Mouse (Mus musculus) C2C12 (cell line): Measurements from ENCODE around the gene Nrg4. TPM values are rescaled to one million over a fixed set of nuclear protein-coding genes. Genes with fewer than 3 reads are reported as not detected.

Experiments
- H3K27me3 ChIP-seq: one replicate; pipeline ENCODE4 v1.6.1; 2011; ENCODE audit not compliant: control insufficient read depth, insufficient read depth, insufficient read length
- H3K36me3 ChIP-seq: one replicate; pipeline ENCODE4 v1.6.1; 2011; ENCODE audit not compliant: control insufficient read depth, insufficient read depth
- H3K4me3 ChIP-seq: one replicate; pipeline ENCODE4 v1.5.1; 2011; ENCODE audit warnings: mild to moderate bottlenecking, control low read depth; ENCODE audit not compliant: poor library complexity, insufficient read depth, severe bottlenecking
- H3K79me2 ChIP-seq: one replicate; pipeline ENCODE4 v1.6.1; 2011; ENCODE audit not compliant: control insufficient read depth, insufficient read depth
- H3K79me3 ChIP-seq: one replicate; pipeline ENCODE4 v1.6.1; 2011; ENCODE audit warnings: low read depth, control low read depth
- H3ac ChIP-seq: one replicate; pipeline ENCODE3; 2011; ENCODE audit warnings: low read depth; ENCODE audit not compliant: control insufficient read depth, insufficient read length
- CEBPB ChIP-seq: IDR thresholded peaks from one replicate; pipeline ENCODE4 v1.6.1; 2011; ENCODE audit warnings: low read depth, mild to moderate bottlenecking, control low read depth, moderate library complexity
- CTCF ChIP-seq: IDR thresholded peaks from one replicate; pipeline ENCODE4 v1.5.1; 2011; ENCODE audit not compliant: control insufficient read depth, insufficient read depth, insufficient read length
- FOSL1 ChIP-seq: IDR thresholded peaks from one replicate; pipeline ENCODE4 v1.8.0; 2011; ENCODE audit warnings: mild to moderate bottlenecking, low read length; ENCODE audit not compliant: poor library complexity, insufficient read depth, severe bottlenecking
- MAX ChIP-seq: IDR thresholded peaks from one replicate; pipeline ENCODE4 v1.6.1; 2011; ENCODE audit warnings: mild to moderate bottlenecking, control low read depth
- MYOD1 ChIP-seq: IDR thresholded peaks from one replicate; pipeline ENCODE4 v1.6.1; 2011; ENCODE audit warnings: low read depth; ENCODE audit not compliant: control insufficient read depth, insufficient read length
- MYOG ChIP-seq: IDR thresholded peaks from one replicate; pipeline ENCODE4 v1.6.1; 2011; ENCODE audit not compliant: control insufficient read depth, insufficient read length; ENCODE audit errors: extremely low read depth
- USF1 ChIP-seq: IDR thresholded peaks from one replicate; pipeline ENCODE4 v1.6.1; 2011; ENCODE audit warnings: low read depth, mild to moderate bottlenecking, control low read depth, moderate library complexity
- polyA plus RNA-seq: library from polyadenylated mRNA; unstranded; fragments of >200 nt; fragmentation: generic; extraction: Trizol; gene quantifications from one replicate; pipeline ENCODE4 v1.2.1, GENCODE M21; 2012; ENCODE audit warnings: missing spikeins

Gene Nrg4
- polyA plus RNA-seq, 1 experiment = 0.15 TPM

- TF ChIP-seq MAX (no peak), CTCF (no peak), MYOG (no peak), CEBPB (no peak), USF1 (no peak), MYOD1 (no peak), FOSL1 (no peak)
- Histone ChIP-seq H3K4me3 (no peak overlapping the region), H3K27me3 (no peaks in the 10 kb centered on the region), H3K36me3 (peaks cover 36% of the 10 kb centered on the region), H3K79me3 (peaks cover 20% of the 10 kb centered on the region), H3ac (no peak overlapping the region), H3K79me2 (peaks cover 34% of the 10 kb centered on the region)
These were observed 115.0 kb downstream of the Nrg4 start for GRCm38 (mm10) chr9:55211611-55212010.

GRCm38 (mm10) chr9:55208790-55209481 lies 117.7 kb downstream of the Nrg4 start, which contains the start of gene Fbxo22:
TSS of gene Fbxo22 (plus strand) at chr9:55208925.
- peak within 1 kb of the TSS; percentile 64 for H3K4me3 ChIP-seq
- H3K79me2 ChIP-seq = peaks cover 34% of the 10 kb centered on the region
- TF ChIP-seq CTCF (no peak), CEBPB (no peak), USF1 (no peak), MYOG (no peak), FOSL1 (no peak), MYOD1 (no peak), MAX (peak; percentile 48)
- H3ac ChIP-seq = peak within 1 kb of the TSS; percentile 60
- peaks cover 20% of the 10 kb centered on the region for H3K79me3 ChIP-seq
- no peaks in the 10 kb centered on the region for H3K27me3 ChIP-seq
- H3K36me3 ChIP-seq = peaks cover 17% of the 10 kb centered on the region

- no peak for TF ChIP-seq CTCF
- Histone ChIP-seq H3K27me3 (no peaks in the 10 kb centered on the region), H3K36me3 (peaks cover 14% of the 10 kb centered on the region), H3K79me2 (peaks cover 34% of the 10 kb centered on the region), H3ac (no peak overlapping the region), H3K4me3 (peak overlapping the region; percentile 64), H3K79me3 (peaks cover 20% of the 10 kb centered on the region)
These were observed 118.2 kb downstream of the Nrg4 start for GRCm38 (mm10) chr9:55208458-55208789.

- H3K79me2 ChIP-seq = no peaks in the 10 kb centered on the region
- H3K36me3 ChIP-seq = peaks cover 19% of the 10 kb centered on the region
- no peaks in the 10 kb centered on the region for H3K79me3 ChIP-seq
- no peak overlapping the region for H3K4me3 ChIP-seq
- TF ChIP-seq CEBPB = no peak
- no peak for TF ChIP-seq USF1
- no peak for TF ChIP-seq MYOD1
- TF ChIP-seq CTCF = no peak
- no peak for TF ChIP-seq FOSL1
- no peaks in the 10 kb centered on the region for H3K27me3 ChIP-seq
- H3ac ChIP-seq = no peak overlapping the region
These were observed 127.3 kb downstream of the Nrg4 start for GRCm38 (mm10) chr9:55199348-55199747.

- no peaks in the 10 kb centered on the region for H3K79me3 ChIP-seq
- no peaks in the 10 kb centered on the region for H3K27me3 ChIP-seq
- H3K36me3 ChIP-seq = peaks cover 23% of the 10 kb centered on the region
- TF ChIP-seq MYOG = no peak
- TF ChIP-seq MAX = no peak
- no peak for TF ChIP-seq USF1
- TF ChIP-seq CTCF = no peak
- no peak for TF ChIP-seq MYOD1
- TF ChIP-seq CEBPB = no peak
- no peak for TF ChIP-seq FOSL1
- no peak overlapping the region for H3K4me3 ChIP-seq
- H3K79me2 ChIP-seq = no peaks in the 10 kb centered on the region
- H3ac ChIP-seq = no peak overlapping the region
These were observed 128.4 kb downstream of the Nrg4 start for GRCm38 (mm10) chr9:55198260-55198659.

- TF ChIP-seq FOSL1 = no peak
- TF ChIP-seq CTCF = no peak
- TF ChIP-seq MYOG = no peak
- no peak for TF ChIP-seq MYOD1
- no peak for TF ChIP-seq USF1
- no peak for TF ChIP-seq CEBPB
- no peak for TF ChIP-seq MAX
- H3K79me3 ChIP-seq = no peaks in the 10 kb centered on the region
- H3K27me3 ChIP-seq = no peaks in the 10 kb centered on the region
- H3K4me3 ChIP-seq = no peak overlapping the region
- no peaks in the 10 kb centered on the region for H3K79me2 ChIP-seq
- no peak overlapping the region for H3ac ChIP-seq
- H3K36me3 ChIP-seq = peaks cover 31% of the 10 kb centered on the region
These were observed 130.8 kb downstream of the Nrg4 start for GRCm38 (mm10) chr9:55195876-55196275.
